Mouse (Mus musculus) MEL (cell line): ENCODE measurements around the gene Gap43. TPM values are rescaled to one million over a fixed set of nuclear protein-coding genes. Genes with fewer than 3 reads are reported as not detected.

ENCODE experiments used
- DNase-seq: peaks from one replicate; pipeline ENCODE4 v3.0.0; 2011; ENCODE audit warnings: low read depth, low spot score
- H3K27ac ChIP-seq: 2 replicates; pipeline ENCODE4 v1.5.1; 2012; ENCODE audit warnings: low read depth, mild to moderate bottlenecking, control low read depth, low read length, moderate library complexity; ENCODE audit not compliant: control insufficient read depth
- H3K27me3 ChIP-seq, 2 experiments: fragments of 150-350 bp in 1 of 2; sonication (generic) in 1 of 2; 2 replicates each; pipeline ENCODE4 v1.6.1; 2012; ENCODE audit warnings: low read length in 2 of 2, mild to moderate bottlenecking in 2 of 2, improper control_type of control experiment in 1 of 2, moderate library complexity in 1 of 2; ENCODE audit not compliant: insufficient read depth in 2 of 2, control insufficient read depth in 1 of 2
- H3K36me3 ChIP-seq, 2 experiments: 2 replicates each; pipeline ENCODE4 v1.6.1; 2012 to 2014; ENCODE audit warnings: low read length in 2 of 2, improper control_type of control experiment in 1 of 2, inconsistent platforms in 1 of 2, mild to moderate bottlenecking in 1 of 2; ENCODE audit not compliant: insufficient read depth in 2 of 2, control insufficient read depth in 1 of 2
- H3K4me1 ChIP-seq, 2 experiments: fragments of 150-350 bp in 1 of 2; sonication (generic) in 1 of 2; 2 replicates each; pipeline ENCODE4 v1.6.1; 2012; ENCODE audit warnings: low read length in 2 of 2, improper control_type of control experiment in 1 of 2, mild to moderate bottlenecking in 1 of 2; ENCODE audit not compliant: insufficient read depth in 2 of 2, control insufficient read depth in 1 of 2
- H3K4me3 ChIP-seq, 2 experiments: fragments of 150-350 bp in 1 of 2; sonication (generic) in 1 of 2; 2 replicates each; pipeline ENCODE4 v1.5.1; 2012; ENCODE audit warnings: low read depth in 2 of 2, low read length in 2 of 2, mild to moderate bottlenecking in 2 of 2, moderate library complexity in 2 of 2, control low read depth in 1 of 2, improper control_type of control experiment in 1 of 2; ENCODE audit not compliant: control insufficient read depth in 1 of 2, insufficient read depth in 1 of 2
- H3K79me2 ChIP-seq: 2 replicates; pipeline ENCODE4 v1.6.1; 2012; ENCODE audit warnings: mild to moderate bottlenecking, low read length, moderate library complexity; ENCODE audit not compliant: control insufficient read depth, poor library complexity, insufficient read depth
- H3K9ac ChIP-seq: 2 replicates; pipeline ENCODE4 v1.6.1; 2012; ENCODE audit warnings: low read depth, mild to moderate bottlenecking, control low read depth, low read length, moderate library complexity; ENCODE audit not compliant: control insufficient read depth, poor library complexity, severe bottlenecking
- H3K9me3 ChIP-seq: fragments of 150-350 bp; sonication (generic); replicated peaks from 2 replicates; pipeline ENCODE4 v1.6.1; 2012; ENCODE audit warnings: mild to moderate bottlenecking, low read length, improper control_type of control experiment, moderate library complexity; ENCODE audit not compliant: insufficient read depth
- BHLHE40 ChIP-seq: IDR thresholded peaks from 2 replicates; pipeline ENCODE4 v1.6.1; 2012; ENCODE audit warnings: low read depth, mild to moderate bottlenecking, inconsistent platforms, low read length, improper control_type of control experiment, borderline replicate concordance
- CTCF ChIP-seq, 3 experiments: IDR thresholded peaks in 2 of 3; conservative IDR thresholded peaks in 1 of 3; 2 replicates each; pipeline ENCODE4 v1.5.1; 2011 to 2012; ENCODE audit warnings: low read length in 3 of 3, low read depth in 2 of 3, mild to moderate bottlenecking in 2 of 3, improper control_type of control experiment in 1 of 3, inconsistent platforms in 1 of 3, mixed read lengths in 1 of 3, moderate library complexity in 1 of 3; ENCODE audit not compliant: control insufficient read depth in 1 of 3, insufficient read depth in 1 of 3, poor library complexity in 1 of 3, severe bottlenecking in 1 of 3
- ELF1 ChIP-seq: IDR thresholded peaks from 2 replicates; pipeline ENCODE4 v1.6.1; 2014; ENCODE audit warnings: low read depth, mild to moderate bottlenecking, inconsistent platforms, low read length, improper control_type of control experiment, moderate library complexity
- EP300 ChIP-seq, 2 experiments: IDR thresholded peaks; 2 replicates each; pipeline ENCODE4 v1.6.1; 2011; ENCODE audit warnings: improper control_type of control experiment in 2 of 2, low read length in 2 of 2, low read depth in 1 of 2, mild to moderate bottlenecking in 1 of 2
- ETS1 ChIP-seq: IDR thresholded peaks from 2 replicates; pipeline ENCODE4 v1.6.1; 2012; ENCODE audit warnings: low read depth, mild to moderate bottlenecking, inconsistent platforms, low read length, improper control_type of control experiment, moderate library complexity
- KAT2A ChIP-seq: conservative IDR thresholded peaks from 2 replicates; pipeline ENCODE4 v1.6.1; 2012; ENCODE audit warnings: low read depth, low read length, improper control_type of control experiment, inconsistent platforms
- MAX ChIP-seq: IDR thresholded peaks from 2 replicates; pipeline ENCODE4 v1.6.1; 2011; ENCODE audit warnings: low read length, improper control_type of control experiment
- MEF2A ChIP-seq: IDR thresholded peaks from 2 replicates; pipeline ENCODE4 v1.6.1; 2014; ENCODE audit warnings: low read depth, mild to moderate bottlenecking, inconsistent platforms, low read length, improper control_type of control experiment; ENCODE audit not compliant: poor library complexity, insufficient replicate concordance, severe bottlenecking; ENCODE audit errors: extremely low read depth
- MXI1 ChIP-seq: IDR thresholded peaks from 2 replicates; pipeline ENCODE4 v1.6.1; 2011; ENCODE audit warnings: mild to moderate bottlenecking, low read depth, low read length, improper control_type of control experiment
- MYB ChIP-seq: IDR thresholded peaks from 2 replicates; pipeline ENCODE4 v1.6.1; 2011; ENCODE audit warnings: mild to moderate bottlenecking, low read depth, low read length, improper control_type of control experiment
- MYC ChIP-seq: IDR thresholded peaks from 2 replicates; pipeline ENCODE4 v1.6.1; 2011; ENCODE audit warnings: low read depth, mild to moderate bottlenecking, low read length, improper control_type of control experiment, moderate library complexity
- NRF1 ChIP-seq: IDR thresholded peaks from 2 replicates; pipeline ENCODE4 v1.6.1; 2014; ENCODE audit warnings: low read depth, mild to moderate bottlenecking, inconsistent platforms, low read length, improper control_type of control experiment, moderate library complexity; ENCODE audit not compliant: poor library complexity, insufficient read depth, severe bottlenecking
- POLR2AphosphoS2 ChIP-seq: IDR thresholded peaks from 2 replicates; pipeline ENCODE4 v1.6.1; 2011; ENCODE audit warnings: low read length, improper control_type of control experiment
- RAD21 ChIP-seq: IDR thresholded peaks from 2 replicates; pipeline ENCODE4 v1.6.1; 2011; ENCODE audit warnings: mild to moderate bottlenecking, low read depth, low read length, improper control_type of control experiment
- RCOR1 ChIP-seq: IDR thresholded peaks from 2 replicates; pipeline ENCODE4 v1.6.1; 2012; ENCODE audit warnings: low read depth, mild to moderate bottlenecking, inconsistent platforms, low read length, improper control_type of control experiment
- SIN3A ChIP-seq: IDR thresholded peaks from 2 replicates; pipeline ENCODE4 v1.6.1; 2012; ENCODE audit warnings: low read length, improper control_type of control experiment, inconsistent platforms
- SMC3 ChIP-seq: IDR thresholded peaks from 2 replicates; pipeline ENCODE4 v1.6.1; 2011; ENCODE audit warnings: low read depth, low read length, improper control_type of control experiment
- TBP ChIP-seq: IDR thresholded peaks from 2 replicates; pipeline ENCODE4 v1.8.0; 2011; ENCODE audit warnings: low read depth, low read length, improper control_type of control experiment
- UBTF ChIP-seq: IDR thresholded peaks from 2 replicates; pipeline ENCODE4 v1.6.1; 2012; ENCODE audit warnings: low read depth, mild to moderate bottlenecking, inconsistent platforms, low read length, improper control_type of control experiment, moderate library complexity, borderline replicate concordance; ENCODE audit not compliant: insufficient read depth
- USF1 ChIP-seq: IDR thresholded peaks from 2 replicates; pipeline ENCODE4 v1.6.1; 2014; ENCODE audit warnings: low read depth, mild to moderate bottlenecking, inconsistent platforms, low read length, improper control_type of control experiment, moderate library complexity
- USF2 ChIP-seq, 2 experiments: IDR thresholded peaks; 2 replicates each; pipeline ENCODE4 v1.6.1; 2011 to 2012; ENCODE audit warnings: improper control_type of control experiment in 2 of 2, low read length in 2 of 2, borderline replicate concordance in 1 of 2, inconsistent platforms in 1 of 2, low read depth in 1 of 2, mild to moderate bottlenecking in 1 of 2; ENCODE audit not compliant: insufficient read depth in 1 of 2
- ZC3H11A ChIP-seq: IDR thresholded peaks from 2 replicates; pipeline ENCODE4 v1.6.1; 2012; ENCODE audit warnings: low read depth, mild to moderate bottlenecking, inconsistent platforms, low read length, improper control_type of control experiment
- ZMIZ1 ChIP-seq: IDR thresholded peaks from 2 replicates; pipeline ENCODE4 v1.6.1; 2012; ENCODE audit warnings: low read depth, mild to moderate bottlenecking, inconsistent platforms, low read length, improper control_type of control experiment, moderate library complexity
- ZNF384 ChIP-seq: IDR thresholded peaks from 2 replicates; pipeline ENCODE4 v1.6.1; 2012; ENCODE audit warnings: low read depth, mild to moderate bottlenecking, inconsistent platforms, low read length, improper control_type of control experiment
- polyA plus RNA-seq, 2 experiments: library from polyadenylated mRNA; stranded (reverse) in 1 of 2; unstranded in 1 of 2; fragments of >175 nt in 1 of 2; fragments of >200 nt in 1 of 2; gene quantifications; 2 replicates each; pipeline versions ENCODE4 v1.2.1 to v1.2.4; 2012; ENCODE audit warnings: low replicate concordance in 2 of 2, low read depth in 1 of 2; ENCODE audit not compliant: insufficient read length in 2 of 2, insufficient read depth in 1 of 2, missing spikeins in 1 of 2
- total RNA-seq: library from RNA; depleted of rRNA; stranded (reverse); fragments of 300-350 nt; gene quantifications from 2 replicates; pipeline ENCODE4 v1.2.3, GENCODE M21; 2012

The Gap43 gene
- total and polyA plus RNA-seq, 3 experiments, result not detected

GRCm38 (mm10) chr16:42369346-42369745 is 28.9 kb upstream of the Gap43 start:
- TF ChIP-seq SIN3A (no peak), TBP (no peak), MYB (no peak), ZC3H11A (no peak), ZMIZ1 (no peak), MYC (no peak), KAT2A (no peak), NRF1 (no peak), EP300 (IDR thresholded peaks at IDR 0.05; ENCODE audit: low read depth in 1 of 2, low read length in 2 of 2) (no peak), RCOR1 (no peak), MXI1 (no peak), POLR2AphosphoS2 (no peak), BHLHE40 (no peak), USF2 (IDR thresholded peaks at IDR 0.05; ENCODE audit: borderline replicate concordance in 1 of 2, insufficient read depth in 1 of 2, low read depth in 1 of 2, low read length in 2 of 2) (no peak), ZNF384 (no peak), CTCF (IDR thresholded peaks at IDR 0.05 in 2 of 3, conservative IDR thresholded peaks at IDR 0.05 in 1 of 3; ENCODE audit: control insufficient read depth in 1 of 3, insufficient read depth in 1 of 3, low read depth in 2 of 3, low read length in 3 of 3, poor library complexity in 1 of 3, severe bottlenecking in 1 of 3) (no peak)
- Histone ChIP-seq H3K4me1 (no peaks in the 10 kb centered on the region), H3K4me3 (no peak overlapping the region), H3K36me3 (no peaks in the 10 kb centered on the region), H3K79me2 (no peaks in the 10 kb centered on the region), H3K27ac (no peak overlapping the region), H3K27me3 (no peaks in the 10 kb centered on the region), H3K9me3 (no peaks in the 10 kb centered on the region), H3K9ac (no peak overlapping the region)
- DNase-seq, result no peak

- DNase-seq, result no peak
- Histone ChIP-seq H3K4me3 (no peak overlapping the region), H3K27me3 (0 out of 4 replicates have a peak, but pooled peaks cover 0 to 1% of the 10 kb centered on the region in 2 experiments), H3K36me3 (no peaks in the 10 kb centered on the region), H3K27ac (no peak overlapping the region), H3K4me1 (no peaks in the 10 kb centered on the region), H3K79me2 (no peaks in the 10 kb centered on the region), H3K9ac (no peak overlapping the region), H3K9me3 (no peaks in the 10 kb centered on the region)
- TF ChIP-seq SMC3 (no peak), ELF1 (no peak), UBTF (no peak), EP300 (IDR thresholded peaks at IDR 0.05; ENCODE audit: low read depth in 1 of 2, low read length in 2 of 2) (no peak), USF1 (no peak), ETS1 (no peak), SIN3A (no peak), CTCF (IDR thresholded peaks at IDR 0.05 in 2 of 3, conservative IDR thresholded peaks at IDR 0.05 in 1 of 3; ENCODE audit: control insufficient read depth in 1 of 3, insufficient read depth in 1 of 3, low read depth in 2 of 3, low read length in 3 of 3, poor library complexity in 1 of 3, severe bottlenecking in 1 of 3) (no peak), MEF2A (no peak), KAT2A (no peak), USF2 (IDR thresholded peaks at IDR 0.05; ENCODE audit: borderline replicate concordance in 1 of 2, insufficient read depth in 1 of 2, low read depth in 1 of 2, low read length in 2 of 2) (no peak), TBP (no peak), RAD21 (no peak), MAX (no peak)
Observed at GRCm38 (mm10) chr16:42360061-42360460, 19.6 kb upstream of the Gap43 start.
